Mouse (Mus musculus) T-helper 17 cell (primary cell): ENCODE measurements around the gene Cxcl17.

Experiments
- in situ Hi-C, 2 experiments: fragments of 300-600 bp; cut with MboI, MseI; formaldehyde crosslinking; loops; 1 replicate in 1 of 2; 2 replicates in 1 of 2; pipeline ENCODE4 v1.15.1; 2025; ENCODE audit warnings: high pct_unique_total_duplicates in 2 of 2

Cxcl17 gene

GRCm38 (mm10) chr7:25427144-25427543, 14.5 kb upstream of the Cxcl17 start:
- in situ Hi-C loops, result loop anchor here (10.0 kb wide), 2 partner anchors 48 to 118 kb away; partner anchors contain the start of gene Ceacam1 (in 1 of the 2)

- in situ Hi-C loops, result loop anchor here (10.0 kb wide), 2 partner anchors 48 to 118 kb away; partner anchors contain the start of gene Ceacam1 (in 1 of the 2)
These were observed 13.7 kb upstream of the Cxcl17 start for GRCm38 (mm10) chr7:25426380-25426779.

GRCm38 (mm10) chr7:25424429-25424828, 11.7 kb upstream of the Cxcl17 start:
- in situ Hi-C loops, result loop anchor here (5.0 to 10.0 kb wide), 3 partner anchors 50 to 178 kb away; partner anchors contain the start of gene Ceacam1 (in 1 of the 2)

- in situ Hi-C loops, result loop anchor here (5.0 to 10.0 kb wide), 3 partner anchors 52 to 180 kb away; partner anchors contain the start of gene Ceacam1 (in 1 of the 2)
These were observed 9.7 kb upstream of the Cxcl17 start for GRCm38 (mm10) chr7:25422286-25422841.

GRCm38 (mm10) chr7:25419943-25420342, 7.3 kb upstream of the Cxcl17 start:
- in situ Hi-C loops, result loop anchor here (5.0 to 10.0 kb wide), 3 partner anchors 55 to 182 kb away; partner anchors contain the start of gene Ceacam1 (in 1 of the 2)

- in situ Hi-C loops, result no loop called here
These were observed 6.8 kb upstream of the Cxcl17 start for GRCm38 (mm10) chr7:25419536-25419935.

GRCm38 (mm10) chr7:25417597-25417996, 4.9 kb upstream of the Cxcl17 start:
- in situ Hi-C loops, result no loop called here

GRCm38 (mm10) chr7:25411861-25412260, 825 bp downstream of the Cxcl17 start:
- in situ Hi-C loops, result no loop called here

GRCm38 (mm10) chr7:25410969-25411615, 1.6 kb downstream of the Cxcl17 start:
- in situ Hi-C loops, result no loop called here

GRCm38 (mm10) chr7:25409114-25409760, 3.4 kb downstream of the Cxcl17 start:
- in situ Hi-C loops, result no loop called here

- in situ Hi-C loops, result no loop called here
These were observed 6.2 kb downstream of the Cxcl17 start for GRCm38 (mm10) chr7:25406468-25406867.

- in situ Hi-C loops, result no loop called here
These were observed 10.0 kb downstream of the Cxcl17 start for GRCm38 (mm10) chr7:25402671-25403101.

- in situ Hi-C loops, result no loop called here
These were observed 10.7 kb downstream of the Cxcl17 start for GRCm38 (mm10) chr7:25401986-25402385.

- in situ Hi-C loops, result no loop called here
These were observed 11.1 kb downstream of the Cxcl17 start for GRCm38 (mm10) chr7:25401551-25401950.

- in situ Hi-C loops, result loop anchor here in 1 of 2 experiments (25.0 kb wide), 2 partner anchors 1312 to 1788 kb away; partner anchors contain the start of genes BC024978, Gm21983, Mia and Rab4b
These were observed 13.7 kb downstream of the Cxcl17 start for GRCm38 (mm10) chr7:25399028-25399427.

GRCm38 (mm10) chr7:25398610-25399009, 14.1 kb downstream of the Cxcl17 start, which contains the start of gene Lipe:
Lipe (minus strand) TSS chr7:25398710.
- in situ Hi-C loops, result loop anchor here in 1 of 2 experiments (25.0 kb wide), 2 partner anchors 1311 to 1789 kb away; partner anchors contain the start of genes BC024978, Gm21983, Mia and Rab4b

- in situ Hi-C loops, result loop anchor here in 1 of 2 experiments (25.0 kb wide), 2 partner anchors 1309 to 1791 kb away; partner anchors contain the start of genes BC024978, Gm21983, Mia and Rab4b
These were observed 16.1 kb downstream of the Cxcl17 start for GRCm38 (mm10) chr7:25396621-25397020.

GRCm38 (mm10) chr7:25395558-25396521, 16.8 kb downstream of the Cxcl17 start:
- in situ Hi-C loops, result loop anchor here in 1 of 2 experiments (25.0 kb wide), 2 partner anchors 1309 to 1791 kb away; partner anchors contain the start of genes BC024978, Gm21983, Mia and Rab4b

- in situ Hi-C loops, result loop anchor here in 1 of 2 experiments (25.0 kb wide), 2 partner anchors 1308 to 1792 kb away; partner anchors contain the start of genes BC024978, Gm21983, Mia and Rab4b
These were observed 17.5 kb downstream of the Cxcl17 start for GRCm38 (mm10) chr7:25395186-25395557.

GRCm38 (mm10) chr7:25394754-25395153, 17.9 kb downstream of the Cxcl17 start:
- in situ Hi-C loops, result loop anchor here (5.0 to 25.0 kb wide), 3 partner anchors 77 to 1793 kb away; partner anchors contain the start of genes BC024978 (in 1 of the 2), Gm21983 (in 1 of the 2), Megf8 (in 1 of the 2) and Mia (in 1 of the 2)
